In the genomic region with DNA sequence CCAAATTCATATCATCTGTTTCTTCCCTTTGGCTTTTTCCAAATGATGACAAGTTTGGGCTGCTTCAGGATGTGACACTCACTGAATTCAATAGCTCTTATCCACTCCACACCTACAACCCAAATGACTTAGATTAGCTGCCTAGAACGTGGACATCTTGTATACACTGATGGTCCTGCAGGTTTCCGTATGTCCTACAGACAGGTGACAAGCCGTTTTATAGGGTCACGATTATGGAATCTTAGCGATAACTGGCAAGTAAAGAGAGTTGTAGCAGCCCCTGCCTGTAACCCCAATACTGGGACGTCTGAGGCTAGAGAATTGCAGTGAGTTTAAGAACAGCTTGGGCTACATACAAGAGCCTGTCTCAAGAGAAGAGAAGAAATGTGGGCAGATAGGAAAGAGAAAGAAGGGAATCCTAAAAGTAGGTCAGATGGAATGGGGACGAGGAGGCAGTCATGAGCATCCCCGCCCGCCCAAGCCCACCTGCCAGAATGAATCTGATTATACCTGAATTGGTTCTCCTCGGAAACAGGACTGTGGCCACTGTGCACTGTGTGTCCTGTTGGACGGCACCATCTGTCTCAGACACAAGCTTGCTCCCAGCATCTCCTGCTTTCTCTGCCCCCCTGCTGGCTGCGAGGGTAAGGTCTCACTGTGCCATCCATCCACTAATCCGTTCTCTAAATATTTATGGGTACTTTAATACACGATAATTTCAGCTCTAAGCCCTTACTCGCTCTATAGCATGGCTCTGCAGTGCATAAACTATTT, we compare ENCODE assay signal across 17 mouse cellular contexts. TPM values are rescaled to one million over a fixed set of nuclear protein-coding genes. Genes with fewer than 3 reads are reported as not detected.
DNase-seq lines count a peak whose midpoint lies in the region; ATAC-seq lines count a peak whose summit lies in the region.
"Had no signal": no experiment of that assay in that cellular context is flagged by ENCODE, and none has a peak within 500 bp of the region (broad histone marks: within the 10 kb centered on the region; RNA-seq: fewer than 3 reads in every experiment).

No protein-coding gene starts in this region.

- H3K4me3 ChIP-seq in midbrain, embryonic 14.5 days (replicated peaks; ENCODE audit: low read depth, low read length), result no peak overlapping the region
- no peak overlapping the region for H3K4me3 ChIP-seq in midbrain, embryonic 13.5 days (replicated peaks)
- no peak overlapping the region for H3K4me3 ChIP-seq in intestine, embryonic 15.5 days (replicated peaks)
- H3K4me3 ChIP-seq: erythroblast, embryonic 14.5 days; gastrocnemius, adult 2 months; lung, embryonic 15.5 days; megakaryocyte, embryonic 14.5 days had no signal

- WGBS in midbrain, embryonic 14.5 days, result 63% methylated on average over 15 of the region's 15 CpGs
- WGBS in midbrain, embryonic 13.5 days, result 68% methylated on average over 15 of the region's 15 CpGs
- WGBS in intestine, embryonic 15.5 days, result 60% methylated on average over 15 of the region's 15 CpGs

- H3K27ac ChIP-seq in midbrain, embryonic 14.5 days (replicated peaks; ENCODE audit: low read depth, low read length), result no peak overlapping the region
- no peak overlapping the region for H3K27ac ChIP-seq in midbrain, embryonic 13.5 days
- H3K27ac ChIP-seq in intestine, embryonic 15.5 days, result no peak overlapping the region
- H3K27ac ChIP-seq: gastrocnemius, adult 2 months; lung, embryonic 15.5 days had no signal

- no peaks in the 10 kb centered on the region for H3K36me3 ChIP-seq in midbrain, embryonic 14.5 days (ENCODE audit: control insufficient read depth, insufficient read depth, low read length)
- H3K36me3 ChIP-seq in midbrain, embryonic 13.5 days, result no peaks in the 10 kb centered on the region
- no peaks in the 10 kb centered on the region for H3K36me3 ChIP-seq in intestine, embryonic 15.5 days
- H3K36me3 ChIP-seq: lung, embryonic 15.5 days had no signal

- H3K9me3 ChIP-seq in midbrain, embryonic 14.5 days (ENCODE audit: control insufficient read depth, low read length), result no peaks in the 10 kb centered on the region
- no peaks in the 10 kb centered on the region for H3K9me3 ChIP-seq in midbrain, embryonic 13.5 days
- no peaks in the 10 kb centered on the region for H3K9me3 ChIP-seq in intestine, embryonic 15.5 days
- H3K9me3 ChIP-seq: lung, embryonic 15.5 days; megakaryocyte, embryonic 14.5 days had no signal

- H3K4me2 ChIP-seq in midbrain, embryonic 14.5 days (ENCODE audit: low read length), result no peak overlapping the region
- no peak overlapping the region for H3K4me2 ChIP-seq in midbrain, embryonic 13.5 days (replicated peaks)
- no peak overlapping the region for H3K4me2 ChIP-seq in intestine, embryonic 15.5 days (replicated peaks)
- H3K4me2 ChIP-seq: lung, embryonic 15.5 days had no signal

- no peaks in the 10 kb centered on the region for H3K27me3 ChIP-seq in midbrain, embryonic 14.5 days (ENCODE audit: control insufficient read depth, insufficient read depth, low read length)
- H3K27me3 ChIP-seq in midbrain, embryonic 13.5 days, result peaks cover 10% of the 10 kb centered on the region
- H3K27me3 ChIP-seq in intestine, embryonic 15.5 days (replicated peaks), result no peaks in the 10 kb centered on the region

- peak; percentile 69 for DNase-seq in heart, adult 11 months
- DNase-seq in heart, postnatal 14 days, result no peak
- peak; percentile 41 for DNase-seq in midbrain, embryonic 14.5 days
- peak; percentile 92 to 93 for DNase-seq in cerebellum, postnatal 14 days
- peak; percentile 78 for DNase-seq in retina, postnatal 1 day
- no peak for DNase-seq in adrenal gland, adult (ENCODE audit: inconsistent age in 2 of 2, low spot score in 1 of 2)
- DNase-seq: adrenal gland, adult 2 months; gastrocnemius, adult 2 months; heart, postnatal 36 days; kidney, adult 2 months; liver; spleen, adult 18-20 months had no signal

- H3K4me1 ChIP-seq in midbrain, embryonic 14.5 days (ENCODE audit: control insufficient read depth, insufficient read depth, low read length), result peaks cover 10% of the 10 kb centered on the region
- H3K4me1 ChIP-seq in midbrain, embryonic 13.5 days (replicated peaks), result peaks cover 25% of the 10 kb centered on the region
- H3K4me1 ChIP-seq in intestine, embryonic 15.5 days (replicated peaks), result no peaks in the 10 kb centered on the region
- H3K4me1 ChIP-seq: lung, embryonic 15.5 days had no signal

- no peak overlapping the region for H3K9ac ChIP-seq in midbrain, embryonic 14.5 days (replicated peaks; ENCODE audit: low read length)
- H3K9ac ChIP-seq in midbrain, embryonic 13.5 days (replicated peaks), result no peak overlapping the region
- no peak overlapping the region for H3K9ac ChIP-seq in intestine, embryonic 15.5 days
- H3K9ac ChIP-seq: lung, embryonic 15.5 days had no signal

- ATAC-seq in midbrain, embryonic 14.5 days (ENCODE audit: low FRiP score, low TSS enrichment), result no peak
- no peak for ATAC-seq in midbrain, embryonic 13.5 days
- ATAC-seq in intestine, embryonic 15.5 days, result no peak

- intact Hi-C loops in heart, postnatal 14 days (cut with DNase I), result no loop called here

RNA-seq across cellular contexts. Expression of gene Foxn2, which starts 39.6 kb away (rescaled TPM):
- total RNA-seq in heart, postnatal 14 days (2021), result 10 to 100 TPM; 11.9 to 13.5 TPM
- polyA plus RNA-seq in midbrain, embryonic 14.5 days (2014; fragmentation: Nextera tagmentation; extraction: Ambion mirVana), result 7.7 and 9.8 TPM in 2 replicates
- 9.6 and 11.3 TPM in 2 replicates for polyA plus RNA-seq in midbrain, embryonic 13.5 days (2015; fragmentation: Nextera tagmentation; extraction: Ambion mirVana)
- 16.2 and 16.4 TPM in 2 replicates for polyA plus RNA-seq in intestine, embryonic 15.5 days (2015; fragmentation: Nextera tagmentation; extraction: Ambion mirVana)

Comparison
In these comparisons a context has a peak if more than half of its experiments do, and no peak if none do; other contexts are left out.
1. DNase-seq: peak in heart, adult 11 months (single experiment), midbrain, embryonic 14.5 days (single experiment), cerebellum, postnatal 14 days (2 of 2) and retina, postnatal 1 day (single experiment); none in heart, postnatal 14 days (0 of 2) and adrenal gland, adult (0 of 2).